Mouse (Mus musculus) lung, embryonic 15.5 days (tissue): Measurements from ENCODE around the gene Sept6. TPM values are rescaled to one million over a fixed set of nuclear protein-coding genes. Genes with fewer than 3 reads are reported as not detected.

Experiments
- ATAC-seq: fragments of 200-750 bp; cut with Nextera tagmentation; 2 replicates; pipeline ENCODE4 v1.8.0; 2017; ENCODE audit warnings: moderate number of reproducible peaks, borderline replicate concordance; ENCODE audit not compliant: low FRiP score, low TSS enrichment; ENCODE audit errors: extremely low read depth
- H3K27ac ChIP-seq: fragments of 300-500 bp; sonication (generic); 2 replicates; pipeline ENCODE4 v1.5.1; 2015; ENCODE audit warnings: moderate library complexity, mild to moderate bottlenecking, inconsistent platforms
- H3K27me3 ChIP-seq: fragments of 300-500 bp; sonication (generic); 2 replicates; pipeline ENCODE4 v1.6.1; 2015; ENCODE audit warnings: inconsistent platforms
- H3K36me3 ChIP-seq: fragments of 300-500 bp; sonication (generic); 2 replicates; pipeline ENCODE4 v1.6.1; 2015; ENCODE audit warnings: inconsistent platforms
- H3K4me1 ChIP-seq: fragments of 300-500 bp; sonication (generic); 2 replicates; pipeline ENCODE4 v1.6.1; 2015; ENCODE audit warnings: inconsistent platforms
- H3K4me2 ChIP-seq: fragments of 300-500 bp; sonication (generic); 2 replicates; pipeline ENCODE4 v1.6.1; 2015; ENCODE audit warnings: inconsistent platforms, mild to moderate bottlenecking, moderate library complexity
- H3K4me3 ChIP-seq: fragments of 300-500 bp; sonication (generic); 2 replicates; pipeline ENCODE4 v1.5.1; 2015; ENCODE audit warnings: mild to moderate bottlenecking, inconsistent platforms
- H3K9ac ChIP-seq: fragments of 300-500 bp; sonication (generic); 2 replicates; pipeline ENCODE4 v1.6.1; 2015; ENCODE audit warnings: inconsistent platforms
- H3K9me3 ChIP-seq: fragments of 300-500 bp; sonication (generic); 2 replicates; pipeline ENCODE4 v1.6.1; 2016; ENCODE audit warnings: inconsistent platforms
- WGBS: fragments of 180-500 bp; shearing (Covaris S2); methylation state at CpG from one replicate; pipeline ENCODE4 v1.1.7; 2015; 5-methylcytosine and 5-hydroxymethylcytosine counted together
- polyA plus RNA-seq: library from polyadenylated mRNA; unstranded; fragments of >200 nt; fragmentation: Nextera tagmentation; extraction: Ambion mirVana; gene quantifications from 2 replicates; pipeline ENCODE4 v1.2.1, GENCODE M21; 2015

Gene Sept6
- 17.7 and 20.1 TPM in 2 replicates for polyA plus RNA-seq

- Histone ChIP-seq H3K4me2 (no peak within 1 kb of the TSS), H3K27ac (no peak within 1 kb of the TSS), H3K36me3 (no peaks in the 10 kb centered on the region), H3K9me3 (no peaks in the 10 kb centered on the region), H3K27me3 (no peaks in the 10 kb centered on the region), H3K4me1 (no peaks in the 10 kb centered on the region), H3K4me3 (no peak within 1 kb of the TSS), H3K9ac (no peak within 1 kb of the TSS)
- ATAC-seq, result no peak
- WGBS, result 82% methylated on average over 2 of the region's 2 CpGs
These were observed at the start of gene Sept6 for GRCm38 (mm10) chrX:36991694-36992093. Gene Sept6 (minus strand): TSS chrX:36991794.

DNA sequence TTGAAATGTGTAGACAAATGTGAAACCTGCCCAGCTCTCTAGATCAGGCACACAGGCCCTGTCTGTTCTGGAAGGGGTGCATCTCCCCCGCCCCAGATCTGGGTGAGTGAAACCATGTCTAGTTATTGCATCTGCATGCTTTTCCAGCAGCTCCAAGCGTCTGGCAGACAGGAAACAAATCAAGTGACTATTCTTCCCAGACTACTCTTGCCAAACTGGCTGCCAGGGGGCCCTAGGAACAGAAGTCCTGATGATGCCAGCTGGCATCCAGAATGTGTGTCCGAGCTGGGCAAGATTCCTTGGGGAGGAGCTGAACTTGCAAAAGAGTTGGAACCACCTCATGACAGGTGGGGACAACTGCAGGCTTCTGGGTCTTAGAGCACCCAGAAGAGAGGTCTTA, 36.8 kb upstream of the Sept6 start:
- Histone ChIP-seq H3K4me2 (no peak overlapping the region), H3K4me3 (no peak overlapping the region), H3K4me1 (no peaks in the 10 kb centered on the region), H3K27me3 (no peaks in the 10 kb centered on the region), H3K36me3 (no peaks in the 10 kb centered on the region), H3K27ac (no peak overlapping the region), H3K9me3 (no peaks in the 10 kb centered on the region), H3K9ac (no peak overlapping the region)
- no peak for ATAC-seq
- 46% methylated on average over 3 of the region's 3 CpGs for WGBS

DNA sequence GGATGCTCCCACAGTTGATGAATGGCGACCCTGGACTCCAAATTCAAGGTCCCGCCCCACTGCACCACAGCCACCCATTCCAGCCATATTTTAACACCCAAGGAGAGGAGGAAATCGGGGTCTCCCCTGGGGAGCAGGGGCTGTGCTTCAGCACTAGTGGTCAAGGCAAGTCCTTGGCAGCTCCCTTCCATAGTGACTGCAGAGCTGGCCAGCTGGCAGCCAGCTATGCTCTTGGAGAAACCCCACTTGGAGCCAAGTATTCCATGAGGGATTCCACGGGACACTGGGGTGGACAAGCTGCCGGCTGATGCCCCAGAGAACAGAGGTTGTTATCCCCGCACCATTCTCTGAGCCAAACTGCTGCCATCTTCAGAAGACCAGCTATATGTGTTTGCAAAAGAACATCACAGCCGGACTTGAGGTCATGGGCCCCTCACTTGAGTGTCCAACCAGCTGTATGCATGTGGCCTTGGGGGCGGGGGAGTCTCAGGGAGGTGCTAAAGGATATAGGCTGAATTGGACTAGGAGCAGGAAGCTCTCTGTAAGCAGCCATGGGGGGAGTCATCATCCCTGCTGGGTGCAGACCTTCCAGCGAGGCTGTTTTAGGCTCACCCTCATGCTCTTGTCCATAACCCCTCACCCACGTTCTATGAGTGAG, 32.2 kb upstream of the Sept6 start:
- Histone ChIP-seq H3K4me1 (no peaks in the 10 kb centered on the region), H3K4me3 (no peak overlapping the region), H3K36me3 (no peaks in the 10 kb centered on the region), H3K4me2 (no peak overlapping the region), H3K9ac (no peak overlapping the region), H3K27me3 (no peaks in the 10 kb centered on the region), H3K9me3 (no peaks in the 10 kb centered on the region), H3K27ac (no peak overlapping the region)
- peak; percentile 65; the same call in 1 of the 2 replicates for ATAC-seq
- WGBS, result 59% methylated on average over 10 of the region's 10 CpGs

- Histone ChIP-seq H3K9ac (no peak overlapping the region), H3K36me3 (no peaks in the 10 kb centered on the region), H3K4me1 (no peaks in the 10 kb centered on the region), H3K4me3 (no peak overlapping the region), H3K27ac (no peak overlapping the region), H3K4me2 (no peak overlapping the region), H3K27me3 (no peaks in the 10 kb centered on the region), H3K9me3 (no peaks in the 10 kb centered on the region)
- ATAC-seq, result no peak
- WGBS, result 15% methylated on average over 3 of the region's 3 CpGs
These were observed 31.1 kb upstream of the Sept6 start for GRCm38 (mm10) chrX:37022690-37023089.

- Histone ChIP-seq H3K36me3 (no peaks in the 10 kb centered on the region), H3K9me3 (no peaks in the 10 kb centered on the region), H3K4me3 (no peak overlapping the region), H3K27me3 (no peaks in the 10 kb centered on the region), H3K4me1 (no peaks in the 10 kb centered on the region), H3K4me2 (no peak overlapping the region), H3K9ac (no peak overlapping the region), H3K27ac (no peak overlapping the region)
- 67% methylated on average over 3 of the region's 3 CpGs for WGBS
- ATAC-seq, result no peak
These were observed 27.5 kb upstream of the Sept6 start for GRCm38 (mm10) chrX:37019045-37019444.

- Histone ChIP-seq H3K9me3 (no peaks in the 10 kb centered on the region), H3K4me3 (no peak overlapping the region), H3K36me3 (no peaks in the 10 kb centered on the region), H3K9ac (no peak overlapping the region), H3K27ac (no peak overlapping the region), H3K4me2 (no peak overlapping the region), H3K27me3 (no peaks in the 10 kb centered on the region), H3K4me1 (no peaks in the 10 kb centered on the region)
- WGBS, result 83% methylated on average over 9 of the region's 9 CpGs
- ATAC-seq, result no peak
These were observed 26.6 kb upstream of the Sept6 start for GRCm38 (mm10) chrX:37018150-37018654.

DNA sequence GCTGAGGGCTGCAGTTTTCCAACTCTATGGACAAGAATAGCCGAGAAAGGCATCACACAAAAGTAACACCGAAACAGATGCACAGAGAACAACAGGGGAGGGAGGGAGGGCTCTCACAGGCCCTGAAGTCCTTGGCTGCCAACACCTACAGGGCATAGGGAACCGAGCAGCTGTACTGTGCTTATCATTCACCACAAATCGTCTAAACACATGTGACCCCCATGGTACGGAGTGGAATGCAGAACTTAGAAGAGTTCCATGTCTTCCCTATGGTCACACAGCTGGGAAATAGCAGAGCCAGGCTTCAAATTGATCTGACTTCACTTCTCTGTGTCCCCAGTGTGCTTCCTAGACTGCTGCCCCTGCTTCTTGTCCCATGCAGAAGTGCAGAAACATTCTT, 22.3 kb upstream of the Sept6 start:
- H3K36me3 ChIP-seq, result no peaks in the 10 kb centered on the region
- H3K9me3 ChIP-seq, result no peaks in the 10 kb centered on the region
- no peaks in the 10 kb centered on the region for H3K27me3 ChIP-seq
- no peak overlapping the region for H3K9ac ChIP-seq
- no peak overlapping the region for H3K27ac ChIP-seq
- no peaks in the 10 kb centered on the region for H3K4me1 ChIP-seq
- no peak overlapping the region for H3K4me3 ChIP-seq
- no peak overlapping the region for H3K4me2 ChIP-seq
- no peak for ATAC-seq
- 49% methylated on average over 5 of the region's 5 CpGs for WGBS

GRCm38 (mm10) chrX:36991039-36991438, 555 bp downstream of the Sept6 start:
- 88% methylated on average over 4 of the region's 4 CpGs for WGBS
- Histone ChIP-seq H3K36me3 (no peaks in the 10 kb centered on the region), H3K4me1 (no peaks in the 10 kb centered on the region), H3K27me3 (no peaks in the 10 kb centered on the region), H3K27ac (no peak overlapping the region), H3K4me2 (no peak overlapping the region), H3K9me3 (no peaks in the 10 kb centered on the region), H3K4me3 (no peak overlapping the region), H3K9ac (no peak overlapping the region)
- ATAC-seq, result no peak

DNA sequence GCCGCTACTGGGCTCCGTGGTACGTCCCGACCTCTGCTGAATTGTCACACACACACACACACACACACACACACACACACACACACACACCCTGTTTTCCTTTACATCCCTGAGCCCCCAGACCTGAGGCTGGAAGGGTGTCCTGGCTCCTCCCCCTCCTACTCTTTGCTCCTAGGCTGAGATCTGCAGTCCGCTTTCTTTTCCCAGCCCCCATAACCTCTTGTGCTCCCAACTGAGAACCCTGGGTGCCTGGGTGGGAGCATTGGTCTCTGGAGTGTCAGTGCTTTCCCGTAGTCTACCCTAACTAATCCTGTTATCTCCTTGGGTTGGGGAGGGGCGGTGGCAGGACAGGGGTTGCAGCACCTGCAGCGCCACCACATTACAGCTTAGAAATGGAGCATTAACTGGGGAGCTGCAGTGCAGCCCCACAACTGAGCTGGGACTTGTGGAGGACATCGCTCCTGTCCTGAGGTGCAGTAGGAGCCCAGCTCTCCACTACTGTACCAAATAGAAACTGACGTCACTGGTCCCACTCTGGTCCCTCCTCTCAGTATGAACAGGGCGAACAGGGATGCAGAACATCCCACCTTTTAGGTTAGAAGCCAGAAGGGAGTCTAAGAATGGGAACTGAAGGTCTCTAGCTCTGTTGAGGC, 1.7 kb downstream of the Sept6 start:
- H3K4me3 ChIP-seq, result peak overlapping the region; percentile 60
- H3K4me1 ChIP-seq, result no peaks in the 10 kb centered on the region
- no peaks in the 10 kb centered on the region for H3K9me3 ChIP-seq
- H3K27me3 ChIP-seq, result no peaks in the 10 kb centered on the region
- peak overlapping the region; percentile 44; the same call in 1 of the 2 replicates for H3K9ac ChIP-seq
- WGBS, result 22% methylated on average over 7 of the region's 11 CpGs
- no peak overlapping the region for H3K27ac ChIP-seq
- peak; percentile 64 for ATAC-seq
- peak overlapping the region; percentile 82 for H3K4me2 ChIP-seq
- H3K36me3 ChIP-seq, result no peaks in the 10 kb centered on the region

GRCm38 (mm10) chrX:36989234-36989751, 2.3 kb downstream of the Sept6 start:
- Histone ChIP-seq H3K4me2 (peak overlapping the region; percentile 82), H3K36me3 (no peaks in the 10 kb centered on the region), H3K9ac (peak overlapping the region; percentile 44), H3K4me1 (0 out of 2 replicates have a peak, but pooled peaks cover 2% of the 10 kb centered on the region), H3K27me3 (no peaks in the 10 kb centered on the region), H3K4me3 (peak overlapping the region; percentile 60), H3K27ac (peak overlapping the region; percentile 59; the same call in 1 of the 2 replicates), H3K9me3 (no peaks in the 10 kb centered on the region)
- 17% methylated on average over 18 of the region's 29 CpGs for WGBS
- peak; percentile 96 for ATAC-seq

- H3K4me1 ChIP-seq, result 0 out of 2 replicates have a peak, but pooled peaks cover 5% of the 10 kb centered on the region
- peak overlapping the region; percentile 82 for H3K4me2 ChIP-seq
- no peaks in the 10 kb centered on the region for H3K9me3 ChIP-seq
- no peaks in the 10 kb centered on the region for H3K27me3 ChIP-seq
- peak overlapping the region; percentile 44 for H3K9ac ChIP-seq
- H3K4me3 ChIP-seq, result peak overlapping the region; percentile 60
- peak overlapping the region; percentile 59; the same call in 1 of the 2 replicates for H3K27ac ChIP-seq
- peak; percentile 40; the same call in 1 of the 2 replicates for ATAC-seq
- 8% methylated on average over 23 of the region's 23 CpGs for WGBS
- H3K36me3 ChIP-seq, result no peaks in the 10 kb centered on the region
These were observed 2.8 kb downstream of the Sept6 start for GRCm38 (mm10) chrX:36988754-36989153.

- no peak overlapping the region for H3K4me3 ChIP-seq
These were observed 3.7 kb downstream of the Sept6 start for GRCm38 (mm10) chrX:36987851-36988250.

More at GRCm38 (mm10) chrX:36987851-36988250, 3.7 kb downstream of the Sept6 start:
- no peak overlapping the region for H3K27ac ChIP-seq
- no peak for ATAC-seq
- 44% methylated on average over 4 of the region's 4 CpGs for WGBS
- no peaks in the 10 kb centered on the region for H3K27me3 ChIP-seq
- H3K36me3 ChIP-seq, result no peaks in the 10 kb centered on the region
- no peaks in the 10 kb centered on the region for H3K9me3 ChIP-seq
- H3K4me2 ChIP-seq, result peak overlapping the region; percentile 82
- 0 out of 2 replicates have a peak, but pooled peaks cover 5% of the 10 kb centered on the region for H3K4me1 ChIP-seq
- H3K9ac ChIP-seq, result no peak overlapping the region
